Mouse (Mus musculus) activated CD4-positive, CD25-positive, alpha-beta regulatory T cell, adult 4 months (primary cell): Measurements from ENCODE around the gene Mettl17. TPM values are rescaled to one million over a fixed set of nuclear protein-coding genes. Genes with fewer than 3 reads are reported as not detected.
"Not testable (repeated sequence)": the region's sequence is repeated elsewhere in the genome, so short reads cannot be mapped to it uniquely, and the experiment has no call there.

Experiments used
- ATAC-seq: one replicate; pipeline ENCODE4 v1.8.0; 2017
- polyA plus RNA-seq, 2 experiments: library from polyadenylated mRNA; unstranded; fragments of 100-300 nt; shearing (Covaris generic); gene quantifications; one replicate each; pipeline ENCODE4 v1.2.1; 2017

Gene Mettl17
- 10 to 100 TPM; 35.7 to 44.6 TPM for polyA plus RNA-seq

GRCm38 (mm10) chr14:51884598-51885331, at the start of gene Mettl17:
Gene Mettl17 (plus strand): TSS chr14:51884842.
- peak; percentile 94 for ATAC-seq

GRCm38 (mm10) chr14:51838480-51838879, 46.2 kb upstream of the Mettl17 start:
- ATAC-seq: not testable (repeated sequence)

GRCm38 (mm10) chr14:51842250-51842649, 42.4 kb upstream of the Mettl17 start:
- no peak for ATAC-seq

GRCm38 (mm10) chr14:51842781-51843180, 41.9 kb upstream of the Mettl17 start:
- peak; percentile 96 for ATAC-seq

- ATAC-seq: no peak
These were observed 40.8 kb upstream of the Mettl17 start for GRCm38 (mm10) chr14:51843882-51844281.

- ATAC-seq: no peak
These were observed 38.1 kb upstream of the Mettl17 start for GRCm38 (mm10) chr14:51846566-51846965.

- not testable (repeated sequence) for ATAC-seq
These were observed 33.6 kb upstream of the Mettl17 start for GRCm38 (mm10) chr14:51851006-51851405.

- no peak for ATAC-seq
These were observed 31.2 kb upstream of the Mettl17 start, which contains the start of gene Ear6 for GRCm38 (mm10) chr14:51853399-51853798. Gene Ear6 (plus strand): TSS chr14:51853699.

- not testable (repeated sequence) for ATAC-seq
These were observed 29.4 kb upstream of the Mettl17 start for GRCm38 (mm10) chr14:51855280-51855679.

- ATAC-seq: not testable (repeated sequence)
These were observed 21.0 kb upstream of the Mettl17 start for GRCm38 (mm10) chr14:51863603-51864002.

GRCm38 (mm10) chr14:51870756-51871155, 13.9 kb upstream of the Mettl17 start:
- ATAC-seq: peak; percentile 10

GRCm38 (mm10) chr14:51871741-51872140, 12.9 kb upstream of the Mettl17 start:
- ATAC-seq: no peak

- ATAC-seq: no peak
These were observed 7.1 kb upstream of the Mettl17 start for GRCm38 (mm10) chr14:51877517-51877916.

- peak; percentile 62 for ATAC-seq
These were observed 1.1 kb upstream of the Mettl17 start for GRCm38 (mm10) chr14:51883527-51884030.

GRCm38 (mm10) chr14:51884031-51884544, 554 bp upstream of the Mettl17 start:
- ATAC-seq: no peak

- ATAC-seq: no peak
These were observed 1.4 kb downstream of the Mettl17 start for GRCm38 (mm10) chr14:51886051-51886450.

GRCm38 (mm10) chr14:51889833-51890232, 5.2 kb downstream of the Mettl17 start:
- no peak for ATAC-seq

- peak; percentile 66 for ATAC-seq
These were observed 7.7 kb downstream of the Mettl17 start, which contains the start of gene Slc39a2 for GRCm38 (mm10) chr14:51892191-51892939. Gene Slc39a2 (plus strand): TSS chr14:51892889.

GRCm38 (mm10) chr14:51893094-51893794, 8.6 kb downstream of the Mettl17 start:
- ATAC-seq: no peak

GRCm38 (mm10) chr14:51893809-51894208, 9.2 kb downstream of the Mettl17 start:
- no peak for ATAC-seq

- no peak for ATAC-seq
These were observed 10.4 kb downstream of the Mettl17 start for GRCm38 (mm10) chr14:51895071-51895470.

- no peak for ATAC-seq
These were observed 11.4 kb downstream of the Mettl17 start for GRCm38 (mm10) chr14:51896019-51896418.
